Comparison of ENCODE assay signal across 17 mouse cellular contexts in genomic region chr5:140134021-140134420, GRCm38 (mm10).
"Had no signal": no experiment of that assay in that cellular context is flagged by ENCODE, and none has a peak within 500 bp of the region (broad histone marks: within the 10 kb centered on the region; RNA-seq: fewer than 3 reads in every experiment).

No protein-coding gene starts in this region.

- ATAC-seq: liver, embryonic 12.5 days had no signal

- H3K9me3 ChIP-seq: kidney, embryonic 15.5 days; limb, embryonic 15.5 days; liver, embryonic 12.5 days; midbrain, embryonic 10.5 days; neural tube, embryonic 12.5 days had no signal

- H3K36me3 ChIP-seq: limb, embryonic 15.5 days; neural tube, embryonic 12.5 days had no signal

- H3K4me3 ChIP-seq: kidney, embryonic 15.5 days; limb, embryonic 15.5 days; liver, embryonic 12.5 days; midbrain, embryonic 10.5 days; myocyte; neural tube, embryonic 12.5 days had no signal

- H3K27me3 ChIP-seq: kidney, embryonic 15.5 days; limb, embryonic 15.5 days; liver, embryonic 12.5 days; neural tube, embryonic 12.5 days had no signal

- H3K27ac ChIP-seq: kidney, embryonic 15.5 days; limb, embryonic 15.5 days; liver, embryonic 12.5 days; midbrain, embryonic 10.5 days; neural tube, embryonic 12.5 days had no signal

- DNase-seq: kidney, postnatal 36 days; layer of hippocampus, adult 9-11 months; layer of hippocampus, postnatal 36 days; lung, embryonic 14.5 days; lung, postnatal 10 days; lung, postnatal 4 days; midbrain, embryonic 14.5 days; right cerebral cortex, adult 18-20 months; right cerebral cortex, postnatal 25 days; thymus, adult 18-20 months; thymus, postnatal 14 days had no signal

- H3K9ac ChIP-seq: kidney, embryonic 15.5 days; limb, embryonic 15.5 days; liver, embryonic 12.5 days; lung, embryonic 14.5 days; neural tube, embryonic 12.5 days had no signal

- H3K4me2 ChIP-seq: kidney, embryonic 15.5 days; limb, embryonic 15.5 days; liver, embryonic 12.5 days; lung, embryonic 14.5 days; neural tube, embryonic 12.5 days had no signal
